Mouse (Mus musculus): ENCODE data around the gene Gm20388. TPM values are rescaled to one million over a fixed set of nuclear protein-coding genes. Genes with fewer than 3 reads are reported as not detected.

Gm20388 gene
- polyA plus RNA-seq, 1 experiment = 49.7 TPM

DNA sequence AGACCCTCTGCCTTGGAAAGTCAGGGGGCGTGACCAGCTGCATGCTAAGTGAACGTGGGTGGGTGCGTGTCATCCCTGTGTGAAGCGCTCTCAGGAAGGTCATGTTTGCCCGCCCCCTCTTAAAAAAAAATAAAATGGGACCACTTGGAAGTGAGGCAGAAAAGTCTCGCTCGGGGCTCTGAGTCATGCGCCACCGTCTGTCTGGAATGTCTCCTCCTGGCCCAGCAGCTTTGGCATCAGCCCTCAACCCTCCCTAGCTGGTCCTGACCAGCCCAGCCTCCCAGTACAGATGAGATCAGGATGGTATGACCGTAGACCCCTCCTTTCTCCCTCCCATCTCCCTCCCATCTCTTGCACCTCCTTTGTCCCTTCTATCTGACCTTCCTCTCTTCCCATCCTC is 2314.8 kb downstream of the Gm20388 start:
- no peak overlapping the region for H3K27ac ChIP-seq (ENCODE audit: insufficient read depth, low read depth, low read length)
- TF ChIP-seq POLR2A (IDR thresholded peaks at IDR 0.05; ENCODE audit: low read depth, low read length) (no peak), CTCF (conservative IDR thresholded peaks at IDR 0.05; ENCODE audit: insufficient read depth, insufficient read length, low read depth, low read length) (no peak)
- H3K4me3 ChIP-seq (ENCODE audit: insufficient read depth, low read depth, low read length) = no peak overlapping the region
- no peaks in the 10 kb centered on the region for H3K36me3 ChIP-seq (ENCODE audit: control insufficient read depth, insufficient read depth, low read length)
- no peaks in the 10 kb centered on the region for H3K4me1 ChIP-seq (ENCODE audit: control insufficient read depth, insufficient read depth, low read length)
- no peaks in the 10 kb centered on the region; the same call in 1 of the 2 replicates for H3K27me3 ChIP-seq (replicated peaks; ENCODE audit: control insufficient read depth, insufficient read depth, low read length)
- DNase-seq = peak; percentile 4
- 43% methylated on average over 10 of the region's 10 CpGs for WGBS

DNA sequence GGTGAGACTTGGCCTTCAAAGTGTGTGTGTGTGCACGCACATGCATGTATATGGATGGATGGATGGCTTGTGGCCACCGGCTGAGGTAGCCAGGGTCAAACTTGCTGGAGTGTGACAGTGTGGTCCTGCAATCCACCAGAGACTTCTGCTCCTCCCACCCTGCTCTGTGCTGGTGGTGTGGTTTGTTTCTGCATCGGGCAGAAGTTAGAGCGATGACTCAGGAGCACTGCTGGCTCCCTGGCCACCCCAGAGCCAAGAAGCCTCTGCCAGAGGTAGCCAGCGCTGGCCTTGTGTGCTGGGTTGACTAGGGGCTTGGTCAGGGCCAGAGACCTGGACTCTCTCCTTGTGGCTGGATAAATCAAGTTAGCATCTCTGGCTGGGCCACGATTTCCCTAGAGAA is 2316.7 kb downstream of the Gm20388 start:
- H3K27ac ChIP-seq (ENCODE audit: insufficient read depth, low read depth, low read length) = no peak overlapping the region
- H3K36me3 ChIP-seq (ENCODE audit: control insufficient read depth, insufficient read depth, low read length) = no peaks in the 10 kb centered on the region
- no peak overlapping the region for H3K4me3 ChIP-seq (ENCODE audit: insufficient read depth, low read depth, low read length)
- WGBS = 72% methylated on average over 6 of the region's 6 CpGs
- no peaks in the 10 kb centered on the region; the same call in 1 of the 2 replicates for H3K27me3 ChIP-seq (replicated peaks; ENCODE audit: control insufficient read depth, insufficient read depth, low read length)
- no peak for DNase-seq
- TF ChIP-seq POLR2A (IDR thresholded peaks at IDR 0.05; ENCODE audit: low read depth, low read length) (no peak), CTCF (conservative IDR thresholded peaks at IDR 0.05; ENCODE audit: insufficient read depth, insufficient read length, low read depth, low read length) (no peak)
- H3K4me1 ChIP-seq (ENCODE audit: control insufficient read depth, insufficient read depth, low read length) = no peaks in the 10 kb centered on the region

DNA sequence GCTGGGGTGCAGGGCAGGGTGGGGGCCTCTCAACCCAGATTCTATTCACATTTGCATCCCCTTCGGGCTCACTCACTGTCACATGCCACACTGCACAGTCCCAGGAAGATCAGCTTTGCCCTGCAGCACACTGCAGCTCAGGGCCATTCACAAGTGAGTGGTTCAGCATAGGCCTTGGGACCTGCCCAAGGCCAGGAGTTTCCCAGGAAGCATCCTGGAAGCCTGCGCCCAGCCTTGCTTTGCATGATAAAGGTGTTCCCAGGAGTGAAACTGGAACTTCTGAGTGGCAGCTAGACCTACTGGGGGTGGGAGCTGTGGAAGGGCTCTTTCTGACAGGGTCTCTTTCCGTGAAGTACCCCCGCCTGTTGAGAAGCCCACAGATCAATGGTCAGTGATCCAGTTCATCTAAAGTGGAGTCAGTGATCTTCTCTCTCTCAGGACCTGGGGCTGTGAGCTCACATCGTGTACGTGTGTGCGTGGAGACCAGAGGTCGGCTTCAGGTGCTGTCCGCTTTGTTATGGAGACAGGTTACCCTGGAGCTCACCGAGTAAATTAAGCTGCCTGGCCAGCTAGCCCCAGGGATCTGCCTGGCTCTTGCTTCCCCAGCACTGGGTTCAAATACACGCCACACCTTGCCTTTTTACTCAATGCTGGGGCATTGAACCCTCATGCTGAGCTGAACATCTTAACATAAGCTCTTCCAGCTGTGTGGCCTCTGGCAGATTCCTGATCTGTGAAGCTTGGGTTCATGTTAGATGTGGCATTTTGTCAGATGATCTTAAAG is 2318.3 kb downstream of the Gm20388 start:
- no peak overlapping the region for H3K4me3 ChIP-seq (ENCODE audit: insufficient read depth, low read depth, low read length)
- H3K27me3 ChIP-seq (replicated peaks; ENCODE audit: control insufficient read depth, insufficient read depth, low read length) = no peaks in the 10 kb centered on the region; the same call in 1 of the 2 replicates
- TF ChIP-seq CTCF (conservative IDR thresholded peaks at IDR 0.05; ENCODE audit: insufficient read depth, insufficient read length, low read depth, low read length) (no peak), POLR2A (IDR thresholded peaks at IDR 0.05; ENCODE audit: low read depth, low read length) (no peak)
- no peak for DNase-seq
- 87% methylated on average over 11 of the region's 11 CpGs for WGBS
- H3K36me3 ChIP-seq (ENCODE audit: control insufficient read depth, insufficient read depth, low read length) = no peaks in the 10 kb centered on the region
- H3K27ac ChIP-seq (ENCODE audit: insufficient read depth, low read depth, low read length) = no peak overlapping the region
- no peaks in the 10 kb centered on the region for H3K4me1 ChIP-seq (ENCODE audit: control insufficient read depth, insufficient read depth, low read length)

DNA sequence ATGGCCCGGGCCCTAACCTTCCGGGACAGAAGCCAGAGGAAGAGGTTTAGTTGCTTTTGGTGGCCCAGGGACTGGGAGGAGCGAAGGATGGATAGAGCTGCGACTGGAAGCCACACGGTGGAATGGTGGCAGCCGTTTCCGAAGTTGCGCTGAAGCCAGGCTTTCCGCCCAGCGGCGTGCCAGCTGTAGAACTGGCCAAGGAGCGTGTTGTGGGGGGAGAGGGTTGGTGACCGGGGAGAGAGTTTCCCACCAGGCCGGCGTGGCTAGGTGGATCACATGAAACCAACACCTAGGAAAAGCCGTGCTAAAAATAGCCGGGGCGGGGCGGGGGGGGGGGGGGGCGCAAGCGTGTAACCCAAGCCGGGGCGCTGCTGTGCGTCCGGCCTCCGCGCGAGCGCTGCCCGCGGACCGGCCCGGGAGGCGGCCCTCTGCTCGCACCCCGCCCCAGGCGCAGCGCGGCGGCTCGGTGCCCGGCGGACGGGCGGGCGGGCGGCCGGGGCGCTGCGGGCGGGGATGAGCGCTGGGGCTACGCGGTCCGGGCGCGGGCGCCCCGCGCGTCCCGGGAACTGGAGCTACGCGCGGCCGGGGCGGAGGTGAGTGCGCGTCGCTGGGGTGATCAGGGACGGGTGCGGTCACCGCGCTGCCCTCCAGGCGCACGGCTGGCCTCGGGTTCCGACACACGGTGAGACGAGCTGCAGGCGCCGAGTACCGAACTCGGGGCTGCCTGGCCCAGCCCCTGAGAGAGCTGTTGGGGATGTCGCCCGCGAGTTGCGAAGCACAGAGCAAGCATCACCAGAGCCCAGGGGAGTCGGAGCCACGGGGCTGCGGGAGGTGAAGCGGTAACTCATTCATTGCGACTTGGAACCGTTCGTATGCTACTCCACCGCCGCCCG is 2319.4 kb downstream of the Gm20388 start:
- 2% methylated on average over 74 of the region's 98 CpGs for WGBS
- TF ChIP-seq CTCF (conservative IDR thresholded peaks at IDR 0.05; ENCODE audit: insufficient read depth, insufficient read length, low read depth, low read length) = no peak
- no peak for TF ChIP-seq POLR2A (IDR thresholded peaks at IDR 0.05; ENCODE audit: low read depth, low read length)
- H3K4me1 ChIP-seq (ENCODE audit: control insufficient read depth, insufficient read depth, low read length) = no peaks in the 10 kb centered on the region
- H3K4me3 ChIP-seq (ENCODE audit: insufficient read depth, low read depth, low read length) = peak overlapping the region; percentile 32; the same call in 1 of the 2 replicates
- DNase-seq = peak; percentile 8
- H3K27me3 ChIP-seq (replicated peaks; ENCODE audit: control insufficient read depth, insufficient read depth, low read length) = no peaks in the 10 kb centered on the region; the same call in 1 of the 2 replicates
- H3K36me3 ChIP-seq (ENCODE audit: control insufficient read depth, insufficient read depth, low read length) = no peaks in the 10 kb centered on the region
- H3K27ac ChIP-seq (ENCODE audit: insufficient read depth, low read depth, low read length) = no peak overlapping the region

DNA sequence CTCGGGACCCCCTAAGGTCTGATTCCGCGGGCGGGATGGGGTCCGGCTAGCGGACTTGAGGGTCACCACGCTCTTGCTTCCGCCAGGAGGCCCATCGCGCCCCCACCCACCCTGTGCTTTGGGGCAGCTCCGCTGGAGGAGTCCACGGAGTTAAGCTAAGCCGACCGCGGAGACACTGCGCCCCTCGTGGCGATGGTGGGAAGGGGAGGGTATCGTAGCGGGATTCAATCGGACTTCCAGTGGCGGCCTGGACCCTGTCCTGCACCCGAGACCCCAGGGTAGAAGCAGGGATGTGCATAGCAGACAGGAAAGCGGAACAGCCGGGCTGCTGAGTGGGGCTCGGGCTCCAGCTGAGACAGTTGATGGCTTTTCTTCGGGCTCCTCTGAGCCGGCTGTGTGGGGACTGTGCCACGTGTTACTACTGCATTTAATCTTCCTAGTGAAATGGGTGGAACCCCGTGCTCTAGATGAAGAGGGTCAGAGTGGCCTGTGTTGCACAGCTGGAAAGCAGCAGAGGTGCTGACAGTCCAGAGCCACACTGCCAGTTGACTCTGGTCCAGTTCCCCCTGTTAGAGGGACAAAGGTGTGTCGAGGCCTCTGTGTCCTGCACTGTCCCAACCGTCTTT is 2320.2 kb downstream of the Gm20388 start:
- Histone ChIP-seq H3K27ac (ENCODE audit: insufficient read depth, low read depth, low read length) (no peak overlapping the region), H3K4me1 (ENCODE audit: control insufficient read depth, insufficient read depth, low read length) (no peaks in the 10 kb centered on the region), H3K36me3 (ENCODE audit: control insufficient read depth, insufficient read depth, low read length) (no peaks in the 10 kb centered on the region), H3K27me3 (replicated peaks; ENCODE audit: control insufficient read depth, insufficient read depth, low read length) (no peaks in the 10 kb centered on the region; the same call in 1 of the 2 replicates), H3K4me3 (ENCODE audit: insufficient read depth, low read depth, low read length) (peak overlapping the region; percentile 32; the same call in 1 of the 2 replicates)
- WGBS = 9% methylated on average over 32 of the region's 32 CpGs
- peak; percentile 54 for DNase-seq
- TF ChIP-seq POLR2A (IDR thresholded peaks at IDR 0.05; ENCODE audit: low read depth, low read length) (no peak), CTCF (conservative IDR thresholded peaks at IDR 0.05; ENCODE audit: insufficient read depth, insufficient read length, low read depth, low read length) (peak; percentile 69)

DNA sequence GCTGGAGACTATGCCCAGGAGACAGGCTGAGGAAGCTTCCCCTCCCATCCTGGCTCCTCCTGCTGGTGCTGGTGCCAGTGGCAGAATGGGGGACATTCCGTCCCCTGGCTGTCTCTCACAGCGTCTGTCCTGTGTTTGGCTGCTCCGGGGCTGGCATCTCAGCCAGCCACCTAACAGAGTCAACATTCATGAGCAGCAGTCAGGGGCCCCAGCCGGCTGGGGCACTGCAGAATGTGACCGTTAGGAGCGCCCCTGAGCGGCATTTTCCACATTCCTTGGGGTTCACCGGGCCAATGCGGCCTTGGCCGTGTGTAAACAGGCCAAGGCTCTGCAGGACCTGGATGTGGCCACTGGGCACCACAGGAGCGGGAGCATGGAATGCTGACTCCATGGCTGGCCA is 2323.4 kb downstream of the Gm20388 start:
- Histone ChIP-seq H3K36me3 (ENCODE audit: control insufficient read depth, insufficient read depth, low read length) (no peaks in the 10 kb centered on the region), H3K4me3 (ENCODE audit: insufficient read depth, low read depth, low read length) (no peak overlapping the region), H3K27me3 (replicated peaks; ENCODE audit: control insufficient read depth, insufficient read depth, low read length) (no peaks in the 10 kb centered on the region; the same call in 1 of the 2 replicates), H3K27ac (ENCODE audit: insufficient read depth, low read depth, low read length) (no peak overlapping the region), H3K4me1 (ENCODE audit: control insufficient read depth, insufficient read depth, low read length) (no peaks in the 10 kb centered on the region)
- peak; percentile 46 for DNase-seq
- WGBS = 37% methylated on average over 11 of the region's 11 CpGs
- TF ChIP-seq CTCF (conservative IDR thresholded peaks at IDR 0.05; ENCODE audit: insufficient read depth, insufficient read length, low read depth, low read length) (peak; percentile 34; the same call in 1 of the 2 replicates), POLR2A (IDR thresholded peaks at IDR 0.05; ENCODE audit: low read depth, low read length) (no peak)

Data from kidney, adult 2 months (tissue).